Mouse (Mus musculus) MEL (cell line): ENCODE results near the gene Fgf11. TPM values are rescaled to one million over a fixed set of nuclear protein-coding genes. Genes with fewer than 3 reads are reported as not detected.

Source experiments
- DNase-seq: peaks from one replicate; pipeline ENCODE4 v3.0.0; 2011; ENCODE audit warnings: low read depth, low spot score
- H3K27ac ChIP-seq: 2 replicates; pipeline ENCODE4 v1.5.1; 2012; ENCODE audit warnings: low read depth, mild to moderate bottlenecking, control low read depth, low read length, moderate library complexity; ENCODE audit not compliant: control insufficient read depth
- H3K27me3 ChIP-seq, 2 experiments: fragments of 150-350 bp in 1 of 2; sonication (generic) in 1 of 2; 2 replicates each; pipeline ENCODE4 v1.6.1; 2012; ENCODE audit warnings: low read length in 2 of 2, mild to moderate bottlenecking in 2 of 2, improper control_type of control experiment in 1 of 2, moderate library complexity in 1 of 2; ENCODE audit not compliant: insufficient read depth in 2 of 2, control insufficient read depth in 1 of 2
- H3K36me3 ChIP-seq, 2 experiments: 2 replicates each; pipeline ENCODE4 v1.6.1; 2012 to 2014; ENCODE audit warnings: low read length in 2 of 2, improper control_type of control experiment in 1 of 2, inconsistent platforms in 1 of 2, mild to moderate bottlenecking in 1 of 2; ENCODE audit not compliant: insufficient read depth in 2 of 2, control insufficient read depth in 1 of 2
- H3K4me1 ChIP-seq, 2 experiments: fragments of 150-350 bp in 1 of 2; sonication (generic) in 1 of 2; 2 replicates each; pipeline ENCODE4 v1.6.1; 2012; ENCODE audit warnings: low read length in 2 of 2, improper control_type of control experiment in 1 of 2, mild to moderate bottlenecking in 1 of 2; ENCODE audit not compliant: insufficient read depth in 2 of 2, control insufficient read depth in 1 of 2
- H3K4me3 ChIP-seq, 2 experiments: fragments of 150-350 bp in 1 of 2; sonication (generic) in 1 of 2; 2 replicates each; pipeline ENCODE4 v1.5.1; 2012; ENCODE audit warnings: low read depth in 2 of 2, low read length in 2 of 2, mild to moderate bottlenecking in 2 of 2, moderate library complexity in 2 of 2, control low read depth in 1 of 2, improper control_type of control experiment in 1 of 2; ENCODE audit not compliant: control insufficient read depth in 1 of 2, insufficient read depth in 1 of 2
- H3K79me2 ChIP-seq: 2 replicates; pipeline ENCODE4 v1.6.1; 2012; ENCODE audit warnings: mild to moderate bottlenecking, low read length, moderate library complexity; ENCODE audit not compliant: control insufficient read depth, poor library complexity, insufficient read depth
- H3K9ac ChIP-seq: 2 replicates; pipeline ENCODE4 v1.6.1; 2012; ENCODE audit warnings: low read depth, mild to moderate bottlenecking, control low read depth, low read length, moderate library complexity; ENCODE audit not compliant: control insufficient read depth, poor library complexity, severe bottlenecking
- H3K9me3 ChIP-seq: fragments of 150-350 bp; sonication (generic); replicated peaks from 2 replicates; pipeline ENCODE4 v1.6.1; 2012; ENCODE audit warnings: mild to moderate bottlenecking, low read length, improper control_type of control experiment, moderate library complexity; ENCODE audit not compliant: insufficient read depth
- BHLHE40 ChIP-seq: IDR thresholded peaks from 2 replicates; pipeline ENCODE4 v1.6.1; 2012; ENCODE audit warnings: low read depth, mild to moderate bottlenecking, inconsistent platforms, low read length, improper control_type of control experiment, borderline replicate concordance
- CHD1 ChIP-seq: IDR thresholded peaks from 2 replicates; pipeline ENCODE4 v1.6.1; 2012; ENCODE audit warnings: low read depth, mild to moderate bottlenecking, inconsistent platforms, low read length, improper control_type of control experiment
- CHD2 ChIP-seq: IDR thresholded peaks from 2 replicates; pipeline ENCODE4 v1.6.1; 2011; ENCODE audit warnings: low read length, improper control_type of control experiment
- CTCF ChIP-seq, 3 experiments: IDR thresholded peaks in 2 of 3; conservative IDR thresholded peaks in 1 of 3; 2 replicates each; pipeline ENCODE4 v1.5.1; 2011 to 2012; ENCODE audit warnings: low read length in 3 of 3, low read depth in 2 of 3, mild to moderate bottlenecking in 2 of 3, improper control_type of control experiment in 1 of 3, inconsistent platforms in 1 of 3, mixed read lengths in 1 of 3, moderate library complexity in 1 of 3; ENCODE audit not compliant: control insufficient read depth in 1 of 3, insufficient read depth in 1 of 3, poor library complexity in 1 of 3, severe bottlenecking in 1 of 3
- E2F4 ChIP-seq: IDR thresholded peaks from 2 replicates; pipeline ENCODE4 v1.6.1; 2011; ENCODE audit warnings: low read depth, low read length, improper control_type of control experiment, borderline replicate concordance
- ELF1 ChIP-seq: IDR thresholded peaks from 2 replicates; pipeline ENCODE4 v1.6.1; 2014; ENCODE audit warnings: low read depth, mild to moderate bottlenecking, inconsistent platforms, low read length, improper control_type of control experiment, moderate library complexity
- EP300 ChIP-seq, 2 experiments: IDR thresholded peaks; 2 replicates each; pipeline ENCODE4 v1.6.1; 2011; ENCODE audit warnings: improper control_type of control experiment in 2 of 2, low read length in 2 of 2, low read depth in 1 of 2, mild to moderate bottlenecking in 1 of 2
- ETS1 ChIP-seq: IDR thresholded peaks from 2 replicates; pipeline ENCODE4 v1.6.1; 2012; ENCODE audit warnings: low read depth, mild to moderate bottlenecking, inconsistent platforms, low read length, improper control_type of control experiment, moderate library complexity
- GABPA ChIP-seq: IDR thresholded peaks from 2 replicates; pipeline ENCODE4 v1.6.1; 2012; ENCODE audit warnings: low read depth, mild to moderate bottlenecking, inconsistent platforms, low read length, improper control_type of control experiment, moderate library complexity
- GATA1 ChIP-seq: IDR thresholded peaks from 2 replicates; pipeline ENCODE4 v1.6.1; 2011; ENCODE audit warnings: low read depth, low read length, improper control_type of control experiment
- JUND ChIP-seq: IDR thresholded peaks from 2 replicates; pipeline ENCODE4 v1.6.1; 2011; ENCODE audit warnings: low read depth, mild to moderate bottlenecking, improper control_type of control experiment, low read length
- KAT2A ChIP-seq: conservative IDR thresholded peaks from 2 replicates; pipeline ENCODE4 v1.6.1; 2012; ENCODE audit warnings: low read depth, low read length, improper control_type of control experiment, inconsistent platforms
- MAFK ChIP-seq: IDR thresholded peaks from 2 replicates; pipeline ENCODE4 v1.6.1; 2011; ENCODE audit warnings: low read depth, mild to moderate bottlenecking, low read length, improper control_type of control experiment, borderline replicate concordance
- MAX ChIP-seq: IDR thresholded peaks from 2 replicates; pipeline ENCODE4 v1.6.1; 2011; ENCODE audit warnings: low read length, improper control_type of control experiment
- MAZ ChIP-seq: IDR thresholded peaks from 2 replicates; pipeline ENCODE4 v1.6.1; 2012; ENCODE audit warnings: low read depth, mild to moderate bottlenecking, inconsistent platforms, low read length, improper control_type of control experiment
- MEF2A ChIP-seq: IDR thresholded peaks from 2 replicates; pipeline ENCODE4 v1.6.1; 2014; ENCODE audit warnings: low read depth, mild to moderate bottlenecking, inconsistent platforms, low read length, improper control_type of control experiment; ENCODE audit not compliant: poor library complexity, insufficient replicate concordance, severe bottlenecking; ENCODE audit errors: extremely low read depth
- MXI1 ChIP-seq: IDR thresholded peaks from 2 replicates; pipeline ENCODE4 v1.6.1; 2011; ENCODE audit warnings: mild to moderate bottlenecking, low read depth, low read length, improper control_type of control experiment
- MYB ChIP-seq: IDR thresholded peaks from 2 replicates; pipeline ENCODE4 v1.6.1; 2011; ENCODE audit warnings: mild to moderate bottlenecking, low read depth, low read length, improper control_type of control experiment
- MYC ChIP-seq: IDR thresholded peaks from 2 replicates; pipeline ENCODE4 v1.6.1; 2011; ENCODE audit warnings: low read depth, mild to moderate bottlenecking, low read length, improper control_type of control experiment, moderate library complexity
- NELFE ChIP-seq: IDR thresholded peaks from 2 replicates; pipeline ENCODE4 v1.6.1; 2011; ENCODE audit warnings: low read depth, low read length, improper control_type of control experiment
- NRF1 ChIP-seq: IDR thresholded peaks from 2 replicates; pipeline ENCODE4 v1.6.1; 2014; ENCODE audit warnings: low read depth, mild to moderate bottlenecking, inconsistent platforms, low read length, improper control_type of control experiment, moderate library complexity; ENCODE audit not compliant: poor library complexity, insufficient read depth, severe bottlenecking
- POLR2A ChIP-seq, 2 experiments: IDR thresholded peaks; 2 replicates each; pipeline ENCODE4 v1.6.1; 2011 to 2012; ENCODE audit warnings: low read length in 2 of 2, mild to moderate bottlenecking in 2 of 2, control low read depth in 1 of 2, improper control_type of control experiment in 1 of 2, low read depth in 1 of 2, moderate library complexity in 1 of 2; ENCODE audit not compliant: control insufficient read depth in 1 of 2, insufficient read depth in 1 of 2, poor library complexity in 1 of 2
- POLR2AphosphoS2 ChIP-seq: IDR thresholded peaks from 2 replicates; pipeline ENCODE4 v1.6.1; 2011; ENCODE audit warnings: low read length, improper control_type of control experiment
- POLR2AphosphoS5 ChIP-seq: IDR thresholded peaks from 2 replicates; pipeline ENCODE4 v1.6.1; 2012; ENCODE audit warnings: low read depth, borderline replicate concordance, mild to moderate bottlenecking, inconsistent platforms, low read length, moderate library complexity, mixed read lengths
- RAD21 ChIP-seq: IDR thresholded peaks from 2 replicates; pipeline ENCODE4 v1.6.1; 2011; ENCODE audit warnings: mild to moderate bottlenecking, low read depth, low read length, improper control_type of control experiment
- RCOR1 ChIP-seq: IDR thresholded peaks from 2 replicates; pipeline ENCODE4 v1.6.1; 2012; ENCODE audit warnings: low read depth, mild to moderate bottlenecking, inconsistent platforms, low read length, improper control_type of control experiment
- SIN3A ChIP-seq: IDR thresholded peaks from 2 replicates; pipeline ENCODE4 v1.6.1; 2012; ENCODE audit warnings: low read length, improper control_type of control experiment, inconsistent platforms
- TAL1 ChIP-seq: IDR thresholded peaks from 2 replicates; pipeline ENCODE4 v1.6.1; 2012; ENCODE audit warnings: mild to moderate bottlenecking, inconsistent platforms, low read length, moderate library complexity, mixed read lengths
- TBP ChIP-seq: IDR thresholded peaks from 2 replicates; pipeline ENCODE4 v1.8.0; 2011; ENCODE audit warnings: low read depth, low read length, improper control_type of control experiment
- TCF12 ChIP-seq: IDR thresholded peaks from 2 replicates; pipeline ENCODE4 v1.6.1; 2014; ENCODE audit warnings: low read depth, mild to moderate bottlenecking, inconsistent platforms, low read length, improper control_type of control experiment, moderate library complexity
- UBTF ChIP-seq: IDR thresholded peaks from 2 replicates; pipeline ENCODE4 v1.6.1; 2012; ENCODE audit warnings: low read depth, mild to moderate bottlenecking, inconsistent platforms, low read length, improper control_type of control experiment, moderate library complexity, borderline replicate concordance; ENCODE audit not compliant: insufficient read depth
- USF1 ChIP-seq: IDR thresholded peaks from 2 replicates; pipeline ENCODE4 v1.6.1; 2014; ENCODE audit warnings: low read depth, mild to moderate bottlenecking, inconsistent platforms, low read length, improper control_type of control experiment, moderate library complexity
- USF2 ChIP-seq, 2 experiments: IDR thresholded peaks; 2 replicates each; pipeline ENCODE4 v1.6.1; 2011 to 2012; ENCODE audit warnings: improper control_type of control experiment in 2 of 2, low read length in 2 of 2, borderline replicate concordance in 1 of 2, inconsistent platforms in 1 of 2, low read depth in 1 of 2, mild to moderate bottlenecking in 1 of 2; ENCODE audit not compliant: insufficient read depth in 1 of 2
- ZC3H11A ChIP-seq: IDR thresholded peaks from 2 replicates; pipeline ENCODE4 v1.6.1; 2012; ENCODE audit warnings: low read depth, mild to moderate bottlenecking, inconsistent platforms, low read length, improper control_type of control experiment
- ZKSCAN1 ChIP-seq: IDR thresholded peaks from 2 replicates; pipeline ENCODE4 v1.6.1; 2012; ENCODE audit warnings: low read depth, mild to moderate bottlenecking, inconsistent platforms, low read length, improper control_type of control experiment, moderate library complexity
- ZMIZ1 ChIP-seq: IDR thresholded peaks from 2 replicates; pipeline ENCODE4 v1.6.1; 2012; ENCODE audit warnings: low read depth, mild to moderate bottlenecking, inconsistent platforms, low read length, improper control_type of control experiment, moderate library complexity
- ZNF384 ChIP-seq: IDR thresholded peaks from 2 replicates; pipeline ENCODE4 v1.6.1; 2012; ENCODE audit warnings: low read depth, mild to moderate bottlenecking, inconsistent platforms, low read length, improper control_type of control experiment
- polyA plus RNA-seq, 2 experiments: library from polyadenylated mRNA; stranded (reverse) in 1 of 2; unstranded in 1 of 2; fragments of >175 nt in 1 of 2; fragments of >200 nt in 1 of 2; gene quantifications; 2 replicates each; pipeline versions ENCODE4 v1.2.1 to v1.2.4; 2012; ENCODE audit warnings: low replicate concordance in 2 of 2, low read depth in 1 of 2; ENCODE audit not compliant: insufficient read length in 2 of 2, insufficient read depth in 1 of 2, missing spikeins in 1 of 2
- total RNA-seq: library from RNA; depleted of rRNA; stranded (reverse); fragments of 300-350 nt; gene quantifications from 2 replicates; pipeline ENCODE4 v1.2.3, GENCODE M21; 2012

Gene Fgf11
- total and polyA plus RNA-seq, 3 experiments: 5.1 to 26.8 TPM; not detected in 1

- no peaks in the 10 kb centered on the region for H3K9me3 ChIP-seq
- peak overlapping the region; percentile 34; the same call in 1 of the 2 replicates for H3K9ac ChIP-seq
- 0 out of 2 replicates have a peak overlapping the region, but pooled peaks have one; percentile 7 for H3K27ac ChIP-seq
- peak; percentile 44 for DNase-seq
- no peaks in the 10 kb centered on the region for H3K27me3 ChIP-seq
- H3K4me1 ChIP-seq: peaks cover 16 to 22% of the 10 kb centered on the region in 2 experiments
- H3K36me3 ChIP-seq: peaks cover 7 to 44% of the 10 kb centered on the region in 2 experiments
- no peak overlapping the region for H3K4me3 ChIP-seq
- H3K79me2 ChIP-seq: peaks cover 48% of the 10 kb centered on the region
- TF ChIP-seq MAFK: no peak
- peak; percentile 64 for TF ChIP-seq TCF12
- TF ChIP-seq MXI1: 0 out of 2 replicates have a peak, but pooled peaks have one; percentile 20
- TF ChIP-seq POLR2AphosphoS5: no peak
- no peak for TF ChIP-seq ZKSCAN1
- TF ChIP-seq POLR2AphosphoS2: no peak
- TF ChIP-seq TAL1: no peak
- TF ChIP-seq GATA1: peak; percentile 95
- TF ChIP-seq E2F4: no peak
- TF ChIP-seq POLR2A (IDR thresholded peaks at IDR 0.05; ENCODE audit: control insufficient read depth in 1 of 2, insufficient read depth in 1 of 2, low read depth in 1 of 2, low read length in 2 of 2, poor library complexity in 1 of 2): no peak
- TF ChIP-seq MYC: peak; percentile 48; the same call in 1 of the 2 replicates
- no peak for TF ChIP-seq CHD2
- TF ChIP-seq MYB: no peak
- no peak for TF ChIP-seq ZNF384
- TF ChIP-seq CHD1: no peak
- TF ChIP-seq ETS1: no peak
- TF ChIP-seq MAX: no peak
- 0 out of 2 replicates have a peak, but pooled peaks have one; percentile 27 for TF ChIP-seq SIN3A
- TF ChIP-seq MAZ: no peak
- TF ChIP-seq RCOR1: 0 out of 2 replicates have a peak, but pooled peaks have one; percentile 34
- no peak for TF ChIP-seq MEF2A
- TF ChIP-seq USF1: no peak
- no peak for TF ChIP-seq KAT2A
- TF ChIP-seq BHLHE40: no peak
- TF ChIP-seq UBTF: no peak
- TF ChIP-seq GABPA: no peak
- peak in 1 of 2 experiments; percentile 80; a peak in 2 of 4 replicates for TF ChIP-seq EP300 (IDR thresholded peaks at IDR 0.05; ENCODE audit: low read depth in 1 of 2, low read length in 2 of 2)
- no peak for TF ChIP-seq USF2 (IDR thresholded peaks at IDR 0.05; ENCODE audit: borderline replicate concordance in 1 of 2, insufficient read depth in 1 of 2, low read depth in 1 of 2, low read length in 2 of 2)
- no peak for TF ChIP-seq JUND
- no peak for TF ChIP-seq ZMIZ1
- TF ChIP-seq NRF1: no peak
- no peak for TF ChIP-seq ZC3H11A
- no peak for TF ChIP-seq NELFE
- 0 out of 2 replicates have a peak, but pooled peaks have one; percentile 48 for TF ChIP-seq ELF1
- no peak for TF ChIP-seq CTCF (IDR thresholded peaks at IDR 0.05 in 2 of 3, conservative IDR thresholded peaks at IDR 0.05 in 1 of 3; ENCODE audit: control insufficient read depth in 1 of 3, insufficient read depth in 1 of 3, low read depth in 2 of 3, low read length in 3 of 3, poor library complexity in 1 of 3, severe bottlenecking in 1 of 3)
- no peak for TF ChIP-seq TBP
- no peak for TF ChIP-seq RAD21
Observed at GRCm38 (mm10) chr11:69751635-69752034, 50.0 kb downstream of the Fgf11 start.
